Mouse (Mus musculus) ES-Bruce4 (cell line): ENCODE results near the gene Slc20a1. TPM values are rescaled to one million over a fixed set of nuclear protein-coding genes. Genes with fewer than 3 reads are reported as not detected.

Source experiments
- H3K27ac ChIP-seq: 2 replicates; pipeline ENCODE4 v1.5.1; 2012; ENCODE audit warnings: low read length, inconsistent platforms; ENCODE audit not compliant: insufficient read depth
- H3K27me3 ChIP-seq: 2 replicates; pipeline ENCODE4 v1.6.1; 2012; ENCODE audit warnings: mild to moderate bottlenecking, low read length, inconsistent platforms; ENCODE audit not compliant: control insufficient read depth, poor library complexity, insufficient read depth, severe bottlenecking
- H3K36me3 ChIP-seq: 2 replicates; pipeline ENCODE4 v1.6.1; 2012; ENCODE audit warnings: inconsistent platforms, mild to moderate bottlenecking, low read length, moderate library complexity; ENCODE audit not compliant: control insufficient read depth, poor library complexity, insufficient read depth, severe bottlenecking
- H3K4me1 ChIP-seq: one replicate; pipeline ENCODE4 v1.8.1; 2011; ENCODE audit warnings: low read length; ENCODE audit not compliant: control insufficient read depth, insufficient read depth
- H3K4me3 ChIP-seq: 2 replicates; pipeline ENCODE4 v1.5.1; 2011; ENCODE audit warnings: low read depth, mild to moderate bottlenecking, low read length
- H3K9ac ChIP-seq: 2 replicates; pipeline ENCODE4 v1.6.1; 2012; ENCODE audit warnings: low read depth, mild to moderate bottlenecking, inconsistent platforms; ENCODE audit not compliant: poor library complexity, severe bottlenecking
- H3K9me3 ChIP-seq: replicated peaks from 2 replicates; pipeline ENCODE4 v1.6.1; 2012; ENCODE audit warnings: mild to moderate bottlenecking, low read length, inconsistent platforms; ENCODE audit not compliant: control insufficient read depth, poor library complexity, insufficient read depth, severe bottlenecking
- CTCF ChIP-seq: IDR thresholded peaks from one replicate; pipeline ENCODE4 v1.8.1; 2011; ENCODE audit warnings: low read depth, low read length
- EP300 ChIP-seq: IDR thresholded peaks from 2 replicates; pipeline ENCODE4 v1.6.1; 2011; ENCODE audit warnings: low read depth, low read length; ENCODE audit not compliant: insufficient read depth
- POLR2A ChIP-seq: IDR thresholded peaks from one replicate; pipeline ENCODE4 v1.8.1; 2011; ENCODE audit warnings: low read length; ENCODE audit not compliant: insufficient read depth
- polyA plus RNA-seq: library from polyadenylated mRNA; stranded (reverse); fragments of >200 nt; gene quantifications from 2 replicates; pipeline ENCODE4 v1.2.4, GENCODE M21; 2011; ENCODE audit warnings: low read depth; ENCODE audit not compliant: missing spikeins, insufficient read depth, insufficient read length

Gene Slc20a1
- polyA plus RNA-seq, 1 experiment = 224 TPM

DNA sequence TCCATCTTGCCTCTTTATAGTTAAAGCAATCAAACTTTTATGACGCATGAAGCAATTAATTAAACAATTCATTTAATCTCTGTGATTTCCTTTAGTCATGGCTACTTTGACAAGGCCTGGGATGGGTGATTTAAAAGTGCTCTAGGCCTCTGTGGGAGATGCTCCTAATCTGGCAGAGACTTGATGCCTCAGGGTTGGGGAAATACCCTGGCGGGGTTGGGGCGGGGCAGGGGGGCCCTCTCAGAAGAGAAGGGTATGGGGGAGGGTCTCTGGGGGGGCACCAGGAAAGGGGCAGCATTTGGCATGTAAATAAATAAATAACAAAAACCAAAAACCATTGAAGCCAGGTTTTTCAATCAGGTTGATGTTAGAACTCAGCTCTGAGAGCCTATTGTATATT lies 20.9 kb upstream of the Slc20a1 start:
- peaks cover 6% of the 10 kb centered on the region for H3K4me1 ChIP-seq
- H3K4me3 ChIP-seq = no peak overlapping the region
- no peaks in the 10 kb centered on the region for H3K27me3 ChIP-seq
- no peak for TF ChIP-seq POLR2A
- no peak for TF ChIP-seq CTCF
- peak; percentile 56; the same call in 1 of the 2 replicates for TF ChIP-seq EP300
- H3K9me3 ChIP-seq = no peaks in the 10 kb centered on the region
- no peaks in the 10 kb centered on the region for H3K36me3 ChIP-seq
- H3K27ac ChIP-seq = peak overlapping the region; percentile 99
- peak overlapping the region; percentile 56; the same call in 1 of the 2 replicates for H3K9ac ChIP-seq

- TF ChIP-seq EP300 (peak; percentile 98), POLR2A (no peak)
- Histone ChIP-seq H3K4me3 (peak overlapping the region; percentile 10; the same call in 1 of the 2 replicates), H3K36me3 (no peaks in the 10 kb centered on the region), H3K27ac (peak overlapping the region; percentile 99), H3K9me3 (no peaks in the 10 kb centered on the region), H3K9ac (peak overlapping the region; percentile 56), H3K4me1 (peaks cover 4% of the 10 kb centered on the region), H3K27me3 (no peaks in the 10 kb centered on the region)
Measured at GRCm38 (mm10) chr2:129178182-129178908, 20.2 kb upstream of the Slc20a1 start.

DNA sequence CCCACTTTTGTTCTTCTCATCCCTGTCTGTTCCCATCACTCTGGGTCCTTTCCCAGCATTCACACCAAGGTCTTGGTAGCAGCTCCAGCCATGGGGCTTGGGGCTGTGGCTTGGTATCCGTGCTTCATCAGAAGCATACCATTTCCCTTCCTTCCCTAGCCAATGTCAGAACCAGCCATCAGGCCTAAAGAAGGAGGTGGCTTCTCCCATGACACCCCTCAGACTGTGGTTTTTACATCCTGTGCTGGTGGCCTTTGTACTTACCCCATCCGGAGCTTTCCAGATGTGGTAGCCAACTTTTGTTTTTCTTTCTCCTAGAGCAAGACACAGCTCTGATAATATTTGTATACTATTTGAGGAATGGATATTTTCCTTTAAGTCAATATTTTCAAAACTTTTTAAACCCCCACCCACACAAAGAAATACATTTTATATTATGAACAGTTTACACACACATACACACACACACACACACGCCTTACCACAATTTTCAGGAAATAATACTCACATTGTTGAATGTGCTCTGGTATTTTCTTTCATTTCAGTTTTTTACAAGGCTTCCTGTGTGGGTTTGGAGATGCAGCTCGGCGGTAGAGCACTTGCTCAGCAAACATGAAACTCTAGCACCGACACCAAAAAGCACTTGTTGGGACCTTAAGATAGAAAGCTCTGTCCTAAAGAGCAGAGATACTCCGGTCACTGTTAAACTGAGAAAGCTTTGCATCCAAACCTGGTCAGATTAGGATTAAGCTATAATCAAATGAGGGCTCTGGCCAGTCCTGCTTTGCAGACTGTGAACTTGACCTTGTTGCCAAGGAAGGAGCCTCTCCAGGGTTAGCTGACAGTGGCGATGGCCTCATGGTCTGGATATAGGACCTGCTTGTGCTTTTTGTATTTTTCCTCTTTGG lies 18.4 kb upstream of the Slc20a1 start:
- Histone ChIP-seq H3K36me3 (no peaks in the 10 kb centered on the region), H3K27ac (peak overlapping the region; percentile 72), H3K9ac (peak overlapping the region; percentile 27; the same call in 1 of the 2 replicates), H3K4me3 (no peak overlapping the region), H3K9me3 (no peaks in the 10 kb centered on the region), H3K4me1 (peaks cover 4% of the 10 kb centered on the region), H3K27me3 (no peaks in the 10 kb centered on the region)
- TF ChIP-seq CTCF (no peak), POLR2A (no peak), EP300 (no peak)

DNA sequence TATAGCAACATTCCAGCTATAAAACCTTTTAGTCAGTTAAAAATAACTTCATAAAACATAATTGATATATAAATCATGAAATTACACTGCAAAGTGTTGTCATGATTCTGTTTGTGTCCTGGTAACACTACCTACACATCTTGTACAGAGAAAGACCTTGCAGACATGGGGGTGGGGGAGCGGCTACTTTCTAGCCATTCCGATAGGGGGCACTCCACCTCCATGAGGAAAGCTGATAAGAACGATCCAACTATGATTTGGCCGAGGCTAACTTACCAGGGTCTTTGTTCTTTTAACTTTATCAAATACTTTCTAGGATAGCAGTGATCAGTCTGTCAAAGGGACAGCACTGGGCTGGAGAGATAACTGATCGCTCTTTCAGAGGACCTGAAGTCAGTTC lies 17.1 kb upstream of the Slc20a1 start:
- no peak overlapping the region for H3K9ac ChIP-seq
- H3K27me3 ChIP-seq = no peaks in the 10 kb centered on the region
- no peak overlapping the region for H3K4me3 ChIP-seq
- no peaks in the 10 kb centered on the region for H3K36me3 ChIP-seq
- TF ChIP-seq POLR2A = no peak
- peak; percentile 60 for TF ChIP-seq CTCF
- peaks cover 4% of the 10 kb centered on the region for H3K4me1 ChIP-seq
- H3K27ac ChIP-seq = peak overlapping the region; percentile 39
- H3K9me3 ChIP-seq = no peaks in the 10 kb centered on the region

DNA sequence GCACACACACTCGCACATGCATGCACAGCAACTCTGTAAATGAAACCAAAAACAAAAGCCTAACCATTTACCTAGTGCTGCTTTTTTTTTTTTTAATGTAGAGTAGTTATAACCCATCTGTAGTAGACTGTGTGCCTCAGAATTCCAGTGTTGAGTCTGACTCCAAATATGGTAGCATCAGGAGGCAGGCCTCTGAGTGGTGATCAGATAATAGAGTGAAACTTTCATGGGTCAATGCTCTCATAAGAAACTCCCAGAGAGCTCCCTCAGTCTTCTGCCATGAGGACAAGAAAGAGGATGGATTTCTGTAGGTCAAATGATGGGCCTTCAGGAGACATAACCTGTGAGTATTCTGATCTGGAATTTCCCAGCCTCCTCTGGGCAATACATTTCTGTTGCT lies 16.2 kb upstream of the Slc20a1 start:
- Histone ChIP-seq H3K9ac (no peak overlapping the region), H3K36me3 (no peaks in the 10 kb centered on the region), H3K27ac (no peak overlapping the region), H3K4me3 (no peak overlapping the region), H3K27me3 (no peaks in the 10 kb centered on the region), H3K4me1 (peaks cover 2% of the 10 kb centered on the region), H3K9me3 (no peaks in the 10 kb centered on the region)
- TF ChIP-seq EP300 (no peak), POLR2A (no peak)

GRCm38 (mm10) chr2:129183561-129184031 lies 15.0 kb upstream of the Slc20a1 start:
- no peak for TF ChIP-seq EP300
- no peak for TF ChIP-seq POLR2A
- no peak for TF ChIP-seq CTCF
- Histone ChIP-seq H3K4me1 (peaks cover 2% of the 10 kb centered on the region), H3K36me3 (no peaks in the 10 kb centered on the region), H3K9me3 (no peaks in the 10 kb centered on the region), H3K9ac (peak overlapping the region; percentile 21; the same call in 1 of the 2 replicates), H3K4me3 (0 out of 2 replicates have a peak overlapping the region, but pooled peaks have one; percentile 4), H3K27me3 (no peaks in the 10 kb centered on the region), H3K27ac (no peak overlapping the region)
